Comparison of ENCODE assay signal across 18 mouse cellular contexts in genomic region chr4:98339992-98340564, GRCm38 (mm10). TPM values are rescaled to one million over a fixed set of nuclear protein-coding genes. Genes with fewer than 3 reads are reported as not detected.
DNase-seq lines count a peak whose midpoint lies in the region; ATAC-seq and TF ChIP-seq lines count a peak whose summit lies in the region.
"Had no signal": no experiment of that assay in that cellular context is flagged by ENCODE, and none has a peak within 500 bp of the region (broad histone marks: within the 10 kb centered on the region; RNA-seq: fewer than 3 reads in every experiment).

No protein-coding gene starts in this region.

- H3K27me3 ChIP-seq in lung, embryonic 14.5 days (ENCODE audit: insufficient read depth, low read length) = no peaks in the 10 kb centered on the region
- H3K27me3 ChIP-seq: heart, embryonic 15.5 days had no signal

- no peaks in the 10 kb centered on the region for H3K4me1 ChIP-seq in lung, embryonic 14.5 days (ENCODE audit: insufficient read depth)
- H3K4me1 ChIP-seq: heart, embryonic 10.5 days; heart, embryonic 15.5 days had no signal

- no peaks in the 10 kb centered on the region for H3K9me3 ChIP-seq in lung, embryonic 14.5 days (ENCODE audit: low read depth, low read length)
- H3K9me3 ChIP-seq: embryonic facial prominence, embryonic 10.5 days; forebrain, embryonic 10.5 days; heart, embryonic 10.5 days; heart, embryonic 15.5 days; hindbrain, embryonic 10.5 days had no signal

- no peak overlapping the region for H3K9ac ChIP-seq in lung, embryonic 14.5 days
- H3K9ac ChIP-seq: heart, embryonic 15.5 days; hindbrain, embryonic 14.5 days had no signal

- H3K36me3 ChIP-seq in lung, embryonic 14.5 days (ENCODE audit: insufficient read depth) = no peaks in the 10 kb centered on the region
- H3K36me3 ChIP-seq: embryonic facial prominence, embryonic 10.5 days; forebrain, embryonic 10.5 days; heart, embryonic 10.5 days; heart, embryonic 15.5 days; hindbrain, embryonic 10.5 days had no signal

- ATAC-seq in lung, embryonic 14.5 days (ENCODE audit: insufficient read depth) = no peak
- peak; percentile 76 to 83 for ATAC-seq in hematopoietic stem cell, adult 5-6 weeks (replicated peaks in 1 of 2; ENCODE audit: insufficient read depth in 1 of 2, low FRiP score in 2 of 2, low TSS enrichment in 1 of 2, low read depth in 1 of 2, poor library complexity in 2 of 2, severe bottlenecking in 2 of 2)
- no peak for ATAC-seq in erythroid progenitor cell, adult 5-6 weeks (replicated peaks; ENCODE audit: low FRiP score, poor library complexity, severe bottlenecking)
- ATAC-seq: forebrain, embryonic 14.5 days had no signal

- H3K4me2 ChIP-seq in lung, embryonic 14.5 days = no peak overlapping the region
- H3K4me2 ChIP-seq: heart, embryonic 15.5 days; hindbrain, embryonic 14.5 days had no signal

- no peak overlapping the region for H3K27ac ChIP-seq in lung, embryonic 14.5 days (ENCODE audit: low read depth)
- H3K27ac ChIP-seq: embryonic facial prominence, embryonic 10.5 days; forebrain, embryonic 10.5 days; heart, embryonic 10.5 days; heart, embryonic 15.5 days; hindbrain, embryonic 10.5 days had no signal

- WGBS in lung, embryonic 14.5 days = 61% methylated on average over 10 of the region's 10 CpGs

- no peak overlapping the region for H3K4me3 ChIP-seq in lung, embryonic 14.5 days (ENCODE audit: low read depth, low read length)
- H3K4me3 ChIP-seq: embryonic facial prominence, embryonic 10.5 days; forebrain, embryonic 10.5 days; heart, embryonic 10.5 days; heart, embryonic 15.5 days; hindbrain, embryonic 10.5 days had no signal

- TF ChIP-seq CTCF in lung, embryonic 14.5 days (IDR thresholded peaks at IDR 0.05; ENCODE audit: low read depth) = no peak

- DNase-seq in lung, embryonic 14.5 days = peak; percentile 49
- DNase-seq in lung, postnatal 25 days (ENCODE audit: low spot score) = no peak
- DNase-seq in lung, postnatal 36 days = peak; percentile 21
- no peak for DNase-seq in frontal cortex, adult 2 months (ENCODE audit: extremely low spot score in 1 of 2, low spot score in 1 of 2)
- DNase-seq: adrenal gland, adult 8-10 months; adrenal gland, postnatal 36 days; cerebellum, adult 9-10 months; cerebellum, postnatal 25 days; gastrocnemius, postnatal 10 days had no signal

RNA-seq across cellular contexts. Expression of gene Tm2d1, which starts 43.0 kb away (rescaled TPM):
- polyA plus RNA-seq in lung, embryonic 14.5 days (2014; fragmentation: Nextera tagmentation; extraction: Ambion mirVana) = 78.6 and 86.0 TPM in 2 replicates
- 24.0 and 25.8 TPM in 2 replicates for total RNA-seq in hematopoietic stem cell, adult 5-6 weeks (2017)
- 13.8 and 23.1 TPM in 2 replicates for total RNA-seq in erythroid progenitor cell, adult 5-6 weeks (2015; ENCODE audit: low replicate concordance)
- total RNA-seq in erythroid progenitor cell, adult 5-6 weeks (2017; ENCODE audit: low replicate concordance) = 3.2 and 12.6 TPM in 2 replicates
- 56.2 and 59.9 TPM in 2 replicates for polyA plus RNA-seq in frontal cortex, adult 2 months (2012; rRNA removed)

RNA-seq across cellular contexts. Expression of gene Patj, which starts 55.5 kb away (rescaled TPM):
- 28.4 and 29.7 TPM in 2 replicates for polyA plus RNA-seq in lung, embryonic 14.5 days (2014; fragmentation: Nextera tagmentation; extraction: Ambion mirVana)
- 26.1 and 26.9 TPM in 2 replicates for total RNA-seq in hematopoietic stem cell, adult 5-6 weeks (2017)
- total RNA-seq in erythroid progenitor cell, adult 5-6 weeks (2015; ENCODE audit: low replicate concordance) = not detected in 2 replicates
- 4.2 and 11.4 TPM in 2 replicates for total RNA-seq in erythroid progenitor cell, adult 5-6 weeks (2017; ENCODE audit: low replicate concordance)
- 15.8 and 15.9 TPM in 2 replicates for polyA plus RNA-seq in frontal cortex, adult 2 months (2012; rRNA removed)

Comparison
In these comparisons a context has a peak if more than half of its experiments do, and no peak if none do; other contexts are left out.
1. DNase-seq: peak in lung, embryonic 14.5 days (single experiment) and lung, postnatal 36 days (single experiment); none in lung, postnatal 25 days (single experiment) and frontal cortex, adult 2 months (0 of 2).
2. ATAC-seq: peak in hematopoietic stem cell, adult 5-6 weeks (2 of 2); none in lung, embryonic 14.5 days (single experiment) and erythroid progenitor cell, adult 5-6 weeks (single experiment).